Mouse (Mus musculus) limb, embryonic 13.5 days (tissue): ENCODE measurements around the gene Clec4a2. TPM values are rescaled to one million over a fixed set of nuclear protein-coding genes. Genes with fewer than 3 reads are reported as not detected.
"Not testable (repeated sequence)": the region's sequence is repeated elsewhere in the genome, so short reads cannot be mapped to it uniquely, and the experiment has no call there.

Experiments
- ATAC-seq: fragments of 200-750 bp; cut with Nextera tagmentation; 2 replicates; pipeline ENCODE4 v1.8.0; 2017; ENCODE audit warnings: low read depth, moderate number of reproducible peaks, moderate TSS enrichment; ENCODE audit not compliant: low FRiP score
- H3K27ac ChIP-seq: fragments of 300-500 bp; sonication (generic); 2 replicates; pipeline ENCODE4 v1.5.1; 2015; ENCODE audit warnings: inconsistent platforms, mild to moderate bottlenecking, moderate library complexity
- H3K27me3 ChIP-seq: fragments of 300-500 bp; sonication (generic); 2 replicates; pipeline ENCODE4 v1.6.1; 2015; ENCODE audit warnings: mild to moderate bottlenecking, inconsistent platforms
- H3K36me3 ChIP-seq: fragments of 300-500 bp; sonication (generic); 2 replicates; pipeline ENCODE4 v1.6.1; 2015; ENCODE audit warnings: inconsistent platforms, mild to moderate bottlenecking, moderate library complexity
- H3K4me1 ChIP-seq: fragments of 300-500 bp; sonication (generic); 2 replicates; pipeline ENCODE4 v1.6.1; 2015; ENCODE audit warnings: inconsistent platforms
- H3K4me2 ChIP-seq: fragments of 300-500 bp; sonication (generic); replicated peaks from 2 replicates; pipeline ENCODE4 v1.6.1; 2015; ENCODE audit warnings: inconsistent platforms, mild to moderate bottlenecking, moderate library complexity
- H3K4me3 ChIP-seq: fragments of 300-500 bp; sonication (generic); 2 replicates; pipeline ENCODE4 v1.5.1; 2015; ENCODE audit warnings: moderate library complexity, mild to moderate bottlenecking, inconsistent platforms
- H3K9ac ChIP-seq: fragments of 300-500 bp; sonication (generic); 2 replicates; pipeline ENCODE4 v1.6.1; 2015; ENCODE audit warnings: mild to moderate bottlenecking, inconsistent platforms
- H3K9me3 ChIP-seq: fragments of 300-500 bp; sonication (generic); 2 replicates; pipeline ENCODE4 v1.6.1; 2016; ENCODE audit warnings: inconsistent platforms
- WGBS: fragments of 180-500 bp; shearing (Covaris S2); methylation state at CpG from one replicate; pipeline ENCODE4 v1.1.7; 2015; 5-methylcytosine and 5-hydroxymethylcytosine counted together
- polyA plus RNA-seq: library from polyadenylated mRNA; unstranded; fragments of >200 nt; fragmentation: Nextera tagmentation; extraction: Ambion mirVana; gene quantifications from 2 replicates; pipeline ENCODE4 v1.2.1, GENCODE M21; 2015

The Clec4a2 gene
- polyA plus RNA-seq, result 1.3 and 2.4 TPM in 2 replicates

DNA sequence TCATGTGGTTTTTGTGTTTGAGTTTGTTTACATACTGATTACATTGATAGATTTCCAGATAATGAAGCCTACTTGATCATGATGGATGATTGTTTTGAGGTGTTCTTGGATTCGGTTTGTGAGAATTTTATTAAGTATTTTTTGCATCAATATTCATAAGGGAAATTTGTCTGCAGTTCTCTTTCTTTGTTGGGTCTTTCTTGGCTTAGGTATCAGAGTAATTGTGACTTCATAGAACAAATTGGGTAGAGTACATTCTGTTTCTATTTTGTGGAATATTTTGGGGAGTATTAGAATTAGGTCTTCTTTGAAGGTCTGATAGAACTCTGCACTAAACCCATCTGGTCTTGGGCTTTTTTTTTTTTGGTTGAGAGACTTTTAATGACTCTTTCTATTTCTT, at the start of gene Clec4a2:
TSS of gene Clec4a2 (plus strand) at position 301 of the 400 bp plus-strand sequence.
- 60% methylated on average over 1 of the region's 1 CpGs for WGBS
- H3K4me3 ChIP-seq, H3K9me3 ChIP-seq, H3K27me3 ChIP-seq, H3K4me1 ChIP-seq, H3K4me2 ChIP-seq, H3K27ac ChIP-seq, H3K9ac ChIP-seq, ATAC-seq, H3K36me3 ChIP-seq: not testable (repeated sequence)

GRCm38 (mm10) chr6:123095125-123095843, 10.9 kb upstream of the Clec4a2 start:
- no peaks in the 10 kb centered on the region for H3K36me3 ChIP-seq
- no peak overlapping the region for H3K9ac ChIP-seq
- no peak overlapping the region for H3K4me3 ChIP-seq
- no peak overlapping the region for H3K4me2 ChIP-seq
- WGBS, result 87% methylated on average over 4 of the region's 4 CpGs
- H3K27me3 ChIP-seq, result no peaks in the 10 kb centered on the region
- no peak for ATAC-seq
- no peak overlapping the region for H3K27ac ChIP-seq
- 0 out of 2 replicates have a peak, but pooled peaks cover 4% of the 10 kb centered on the region for H3K9me3 ChIP-seq
- H3K4me1 ChIP-seq, result no peaks in the 10 kb centered on the region

DNA sequence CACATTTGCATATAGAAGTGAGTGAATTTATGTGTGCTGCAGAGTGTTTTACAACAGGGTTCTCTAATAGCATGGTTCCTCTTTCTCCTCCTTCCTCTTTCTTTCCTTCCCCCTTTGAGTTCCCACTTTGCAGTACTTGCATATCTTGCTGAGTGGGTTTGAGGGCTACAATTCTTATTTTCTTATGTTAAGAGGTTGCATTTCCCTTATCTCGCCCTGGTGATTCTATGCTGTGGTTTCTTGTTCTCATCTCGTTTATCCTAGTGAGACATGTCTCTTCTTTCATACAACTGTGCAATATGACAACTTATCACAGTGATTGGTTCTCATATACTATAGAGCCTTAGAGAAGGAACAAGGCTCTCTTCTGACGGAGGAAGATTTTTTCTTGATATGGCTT, 17.0 kb downstream of the Clec4a2 start:
- H3K4me2 ChIP-seq, result no peak overlapping the region
- no peaks in the 10 kb centered on the region for H3K4me1 ChIP-seq
- no peaks in the 10 kb centered on the region for H3K27me3 ChIP-seq
- no peaks in the 10 kb centered on the region for H3K36me3 ChIP-seq
- H3K9ac ChIP-seq, result no peak overlapping the region
- H3K4me3 ChIP-seq, result no peak overlapping the region
- H3K9me3 ChIP-seq, result peaks cover 13% of the 10 kb centered on the region; the same call in 1 of the 2 replicates
- WGBS, result 77% methylated on average over 3 of the region's 3 CpGs
- no peak overlapping the region for H3K27ac ChIP-seq
- no peak for ATAC-seq

- Histone ChIP-seq H3K4me1 (no peaks in the 10 kb centered on the region), H3K27ac (no peak overlapping the region), H3K9me3 (peaks cover 8% of the 10 kb centered on the region; the same call in 1 of the 2 replicates), H3K36me3 (no peaks in the 10 kb centered on the region), H3K9ac (no peak overlapping the region), H3K4me2 (no peak overlapping the region), H3K4me3 (no peak overlapping the region), H3K27me3 (no peaks in the 10 kb centered on the region)
- WGBS, result 70% methylated on average over 1 of the region's 1 CpGs
- ATAC-seq, result no peak
Measured at GRCm38 (mm10) chr6:123127173-123127572, 20.9 kb downstream of the Clec4a2 start.

DNA sequence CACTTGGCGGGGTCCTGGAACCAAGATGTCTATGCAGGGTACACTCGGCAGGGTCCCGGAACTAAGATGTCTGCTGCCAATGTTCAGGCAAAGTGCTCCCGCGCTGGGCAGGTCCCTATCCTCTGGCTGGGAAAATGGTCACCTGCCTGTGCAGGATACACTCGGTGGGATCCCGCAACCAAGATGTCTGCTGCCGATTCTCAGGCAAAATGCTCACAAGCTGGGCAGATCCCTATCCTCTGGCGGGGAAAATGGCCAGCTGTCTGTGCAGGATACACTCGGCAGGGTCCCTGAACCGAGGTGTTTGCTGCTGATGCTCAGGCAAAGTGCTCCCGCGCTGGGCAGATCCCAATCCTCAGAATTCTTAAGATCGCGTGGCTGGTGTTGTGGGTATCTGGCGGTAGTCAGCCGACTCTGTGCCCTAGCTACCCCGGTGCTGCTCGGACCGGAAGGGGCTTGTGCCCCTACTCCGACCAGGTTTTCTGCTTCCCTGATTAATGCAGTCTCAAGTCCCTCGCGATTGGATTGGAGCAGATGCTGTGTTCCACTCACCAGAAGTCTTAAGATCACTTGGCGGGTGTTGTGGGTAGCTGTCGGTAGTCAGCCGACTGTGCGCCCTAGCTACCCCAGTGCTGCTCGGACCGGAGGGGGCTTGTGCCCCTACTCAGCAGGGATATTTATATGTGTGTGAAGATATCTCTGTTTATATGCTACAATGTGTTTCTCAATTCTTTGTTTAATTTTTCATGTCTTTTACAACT, 31.7 kb downstream of the Clec4a2 start:
- not testable (repeated sequence) for H3K27me3 ChIP-seq, H3K9ac ChIP-seq, H3K4me1 ChIP-seq, H3K27ac ChIP-seq, H3K9me3 ChIP-seq, H3K36me3 ChIP-seq, H3K4me2 ChIP-seq, ATAC-seq, H3K4me3 ChIP-seq
- 72% methylated on average over 29 of the region's 29 CpGs for WGBS

DNA sequence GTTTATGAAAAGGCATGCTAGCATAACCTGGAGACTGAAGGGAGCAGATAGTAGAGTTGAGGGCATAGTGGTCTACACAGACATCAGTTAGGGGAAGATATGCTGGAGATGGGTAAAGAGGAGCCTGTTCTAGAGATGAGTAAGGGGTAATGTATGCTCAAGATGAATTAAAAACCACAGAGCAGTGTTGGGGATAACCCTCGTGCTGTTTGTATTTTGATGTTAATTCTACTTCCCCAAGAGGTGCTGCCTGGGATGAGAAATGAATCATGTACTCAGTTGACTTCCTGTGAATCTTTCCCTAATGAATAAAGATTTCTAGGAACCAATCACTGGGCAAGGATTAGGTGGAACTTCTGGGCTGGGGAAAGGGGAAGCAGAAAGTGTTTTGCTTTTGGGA, 63.9 kb downstream of the Clec4a2 start:
- Histone ChIP-seq H3K27ac (no peak overlapping the region), H3K4me1 (no peaks in the 10 kb centered on the region), H3K9me3 (peaks cover 5% of the 10 kb centered on the region; the same call in 1 of the 2 replicates), H3K27me3 (no peaks in the 10 kb centered on the region), H3K9ac (no peak overlapping the region), H3K4me3 (no peak overlapping the region), H3K4me2 (no peak overlapping the region), H3K36me3 (no peaks in the 10 kb centered on the region)
- 42% methylated on average over 1 of the region's 1 CpGs for WGBS
- no peak for ATAC-seq

- no peaks in the 10 kb centered on the region for H3K27me3 ChIP-seq
Measured at GRCm38 (mm10) chr6:123171040-123171439, 64.8 kb downstream of the Clec4a2 start.

DNA sequence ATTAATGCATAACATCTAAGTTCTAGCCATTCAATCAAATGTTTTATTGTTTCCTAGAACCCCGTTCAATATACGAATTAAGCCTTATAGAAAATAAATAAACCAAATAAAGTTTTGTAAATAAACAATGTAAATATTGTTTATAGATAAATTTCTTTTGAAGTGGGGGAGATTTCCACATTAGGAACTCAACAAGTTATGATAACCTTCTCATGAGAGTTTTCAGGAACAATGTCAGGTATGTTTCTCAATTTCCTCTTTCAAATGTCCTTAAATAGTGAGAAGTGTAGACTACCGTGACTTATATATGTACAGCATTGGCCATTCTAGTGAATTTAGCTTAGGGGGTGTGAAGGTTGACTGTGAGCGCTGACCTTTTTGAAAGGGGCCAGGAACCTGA, 66.4 kb downstream of the Clec4a2 start, which contains the start of gene Clec4b2:
TSS of gene Clec4b2 (plus strand) at position 301 of the 400 bp plus-strand sequence.
- Histone ChIP-seq H3K9me3 (peaks cover 9% of the 10 kb centered on the region; the same call in 1 of the 2 replicates), H3K4me3 (no peak within 1 kb of the TSS), H3K4me2 (no peak within 1 kb of the TSS), H3K27ac (no peak within 1 kb of the TSS), H3K9ac (no peak within 1 kb of the TSS), H3K27me3 (no peaks in the 10 kb centered on the region), H3K4me1 (no peaks in the 10 kb centered on the region), H3K36me3 (no peaks in the 10 kb centered on the region)
- 84% methylated on average over 4 of the region's 4 CpGs for WGBS
- no peak for ATAC-seq

More at GRCm38 (mm10) chr6:123171040-123171439, 64.8 kb downstream of the Clec4a2 start:
- no peak for ATAC-seq
- Histone ChIP-seq H3K9me3 (peaks cover 9% of the 10 kb centered on the region; the same call in 1 of the 2 replicates), H3K4me3 (no peak overlapping the region), H3K27ac (no peak overlapping the region), H3K4me1 (no peaks in the 10 kb centered on the region), H3K4me2 (no peak overlapping the region), H3K9ac (no peak overlapping the region), H3K36me3 (no peaks in the 10 kb centered on the region)

DNA sequence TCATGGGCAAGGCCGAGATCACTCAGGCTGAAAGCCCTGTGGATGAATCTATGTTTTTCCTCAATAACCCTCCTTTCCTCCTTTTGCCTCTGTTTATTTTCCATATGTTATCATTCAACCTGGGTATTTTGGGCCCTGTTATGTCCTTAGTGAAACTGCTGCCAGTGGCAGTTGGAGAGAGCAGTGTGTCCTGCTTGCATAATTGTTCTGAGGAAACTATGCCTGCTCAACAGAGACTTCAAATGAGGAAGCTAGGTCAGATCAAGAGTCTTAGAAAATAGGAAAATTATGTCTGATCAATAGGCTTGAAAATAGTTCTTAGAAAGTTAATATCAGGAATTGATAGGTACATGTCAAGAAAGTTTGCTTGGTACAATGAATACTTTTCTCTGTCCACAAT, 69.3 kb downstream of the Clec4a2 start:
- Histone ChIP-seq H3K4me1 (no peaks in the 10 kb centered on the region), H3K4me3 (no peak overlapping the region), H3K9me3 (peaks cover 9% of the 10 kb centered on the region; the same call in 1 of the 2 replicates), H3K27me3 (no peaks in the 10 kb centered on the region), H3K4me2 (no peak overlapping the region), H3K36me3 (no peaks in the 10 kb centered on the region), H3K27ac (no peak overlapping the region), H3K9ac (no peak overlapping the region)
- no peak for ATAC-seq
- 86% methylated on average over 1 of the region's 1 CpGs for WGBS

DNA sequence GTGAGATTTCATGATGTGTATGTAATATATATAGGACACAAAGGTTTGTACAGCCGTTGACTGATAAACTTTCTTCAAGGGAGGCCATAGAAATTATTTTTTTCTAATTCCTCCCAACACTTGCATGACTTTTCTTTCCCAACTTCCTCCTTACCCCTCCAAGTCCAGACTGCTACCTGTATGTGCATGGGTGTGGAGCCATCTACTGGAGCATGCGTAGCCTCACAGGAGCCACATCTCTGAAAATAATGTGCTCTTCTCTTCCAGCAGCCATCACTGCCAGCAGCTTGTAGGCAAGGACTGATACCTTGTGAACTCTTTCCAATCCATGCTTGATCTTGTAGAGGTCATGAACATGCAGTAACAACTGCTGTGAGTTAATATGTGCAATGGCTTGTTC, 78.6 kb downstream of the Clec4a2 start:
- not testable (repeated sequence) for H3K4me1 ChIP-seq, H3K4me2 ChIP-seq, H3K4me3 ChIP-seq, H3K9me3 ChIP-seq, H3K27me3 ChIP-seq, ATAC-seq, H3K27ac ChIP-seq, H3K36me3 ChIP-seq, H3K9ac ChIP-seq
- WGBS, result 65% methylated on average over 2 of the region's 2 CpGs
